Mouse (Mus musculus): ENCODE results near the gene Tdrd7. TPM values are rescaled to one million over a fixed set of nuclear protein-coding genes. Genes with fewer than 3 reads are reported as not detected.
A peak's percentile ranks its signal among the peaks of the same experiment; 100 is the strongest.

The Tdrd7 gene
- polyA plus RNA-seq, 1 experiment: 29.5 TPM

DNA sequence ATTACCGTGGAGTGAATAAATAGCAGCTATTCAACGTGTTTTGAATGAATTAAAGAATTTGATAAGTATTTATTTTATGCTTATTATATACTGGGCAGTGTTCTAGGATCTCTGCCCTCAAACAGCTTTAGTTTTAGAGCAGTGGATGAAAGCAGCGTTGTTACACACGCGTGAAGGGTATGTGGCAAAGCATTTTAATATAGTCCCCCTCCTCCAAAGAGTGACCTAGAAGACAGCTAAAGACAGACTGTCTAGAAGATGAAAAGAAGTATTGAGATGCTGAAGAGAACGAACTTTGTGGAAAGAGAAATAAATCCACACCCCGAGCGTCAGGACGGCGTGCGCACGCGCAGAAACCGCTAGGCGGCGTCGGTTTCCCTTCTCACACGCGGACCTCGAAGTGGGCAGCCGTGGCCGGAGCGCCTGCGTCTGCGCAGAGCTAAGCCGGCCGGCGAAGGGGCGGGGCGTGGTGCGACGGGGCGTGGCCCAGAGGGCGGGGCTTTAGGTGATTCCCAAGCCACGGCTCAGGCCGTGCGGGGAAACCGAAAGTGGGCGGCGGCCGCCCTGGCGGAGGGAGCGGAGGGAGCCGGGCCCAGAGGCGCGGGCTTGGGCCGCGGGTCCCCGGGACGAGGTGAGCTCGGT is 6.8 kb downstream of the Tdrd7 start:
- peak overlapping the region; percentile 95 for H3K4me3 ChIP-seq (ENCODE audit: insufficient read depth, low read length)
- 0 out of 2 replicates have a peak overlapping the region, but pooled peaks have one; percentile 33 for H3K27ac ChIP-seq (ENCODE audit: insufficient read depth, low read length)
- peak; percentile 62 for TF ChIP-seq CTCF (IDR thresholded peaks at IDR 0.05; ENCODE audit: extremely low read depth, insufficient read depth, low read length)
- TF ChIP-seq POLR2A (IDR thresholded peaks at IDR 0.05; ENCODE audit: extremely low read depth, insufficient read depth, low read length): 0 out of 2 replicates have a peak, but pooled peaks have one; percentile 39
- peaks cover 2% of the 10 kb centered on the region; the same call in 1 of the 2 replicates for H3K4me1 ChIP-seq (ENCODE audit: control insufficient read depth, insufficient read depth, low read length)

DNA sequence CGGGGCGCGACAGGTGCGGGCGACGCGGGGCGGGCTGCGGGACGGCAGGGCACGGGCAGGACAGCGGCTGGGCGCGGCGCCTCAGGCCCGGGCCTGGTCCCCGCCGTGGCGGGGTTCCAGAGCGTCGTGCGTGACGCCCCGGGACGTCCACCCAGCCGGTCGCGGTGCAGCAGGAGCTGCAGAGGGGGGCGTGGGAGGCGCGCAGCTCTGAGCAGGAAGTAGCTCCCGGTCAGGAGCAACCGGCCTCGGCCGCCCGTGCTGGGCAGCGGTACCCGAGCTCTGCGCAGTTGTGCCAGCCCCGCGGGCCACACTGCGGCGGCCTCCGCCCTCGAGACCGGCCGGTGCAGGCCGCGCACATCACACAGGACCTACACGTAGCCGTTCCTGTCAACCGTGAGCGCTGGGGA is 7.3 kb downstream of the Tdrd7 start:
- H3K4me3 ChIP-seq (ENCODE audit: insufficient read depth, low read length): peak overlapping the region; percentile 95
- H3K4me1 ChIP-seq (ENCODE audit: control insufficient read depth, insufficient read depth, low read length): peaks cover 2% of the 10 kb centered on the region; the same call in 1 of the 2 replicates
- TF ChIP-seq CTCF (IDR thresholded peaks at IDR 0.05; ENCODE audit: extremely low read depth, insufficient read depth, low read length) (no peak), POLR2A (IDR thresholded peaks at IDR 0.05; ENCODE audit: extremely low read depth, insufficient read depth, low read length) (no peak)
- 0 out of 2 replicates have a peak overlapping the region, but pooled peaks have one; percentile 33 for H3K27ac ChIP-seq (ENCODE audit: insufficient read depth, low read length)

DNA sequence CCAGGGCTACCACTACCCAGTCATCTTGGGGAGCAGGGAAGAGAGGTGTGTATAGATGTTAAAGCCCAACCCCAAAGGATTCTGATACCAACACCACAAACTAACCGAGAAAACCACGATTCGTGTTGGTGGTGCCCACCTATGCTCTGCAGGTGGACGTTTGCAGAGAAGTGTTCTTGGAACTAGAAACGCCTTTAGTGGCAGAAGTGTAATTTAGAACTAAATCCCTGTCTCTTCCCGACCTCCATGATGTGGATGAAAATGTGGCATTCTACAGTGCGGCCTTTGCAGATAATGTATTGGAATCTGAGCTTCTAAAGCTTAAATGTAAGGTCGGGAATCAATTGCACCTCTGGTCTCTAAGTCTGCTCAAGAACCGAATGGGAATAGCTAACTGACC is 7.8 kb downstream of the Tdrd7 start:
- H3K4me3 ChIP-seq (ENCODE audit: insufficient read depth, low read length): peak overlapping the region; percentile 95
- no peak overlapping the region for H3K27ac ChIP-seq (ENCODE audit: insufficient read depth, low read length)
- TF ChIP-seq POLR2A (IDR thresholded peaks at IDR 0.05; ENCODE audit: extremely low read depth, insufficient read depth, low read length) (no peak), CTCF (IDR thresholded peaks at IDR 0.05; ENCODE audit: extremely low read depth, insufficient read depth, low read length) (no peak)
- H3K4me1 ChIP-seq (ENCODE audit: control insufficient read depth, insufficient read depth, low read length): peaks cover 2% of the 10 kb centered on the region; the same call in 1 of the 2 replicates

DNA sequence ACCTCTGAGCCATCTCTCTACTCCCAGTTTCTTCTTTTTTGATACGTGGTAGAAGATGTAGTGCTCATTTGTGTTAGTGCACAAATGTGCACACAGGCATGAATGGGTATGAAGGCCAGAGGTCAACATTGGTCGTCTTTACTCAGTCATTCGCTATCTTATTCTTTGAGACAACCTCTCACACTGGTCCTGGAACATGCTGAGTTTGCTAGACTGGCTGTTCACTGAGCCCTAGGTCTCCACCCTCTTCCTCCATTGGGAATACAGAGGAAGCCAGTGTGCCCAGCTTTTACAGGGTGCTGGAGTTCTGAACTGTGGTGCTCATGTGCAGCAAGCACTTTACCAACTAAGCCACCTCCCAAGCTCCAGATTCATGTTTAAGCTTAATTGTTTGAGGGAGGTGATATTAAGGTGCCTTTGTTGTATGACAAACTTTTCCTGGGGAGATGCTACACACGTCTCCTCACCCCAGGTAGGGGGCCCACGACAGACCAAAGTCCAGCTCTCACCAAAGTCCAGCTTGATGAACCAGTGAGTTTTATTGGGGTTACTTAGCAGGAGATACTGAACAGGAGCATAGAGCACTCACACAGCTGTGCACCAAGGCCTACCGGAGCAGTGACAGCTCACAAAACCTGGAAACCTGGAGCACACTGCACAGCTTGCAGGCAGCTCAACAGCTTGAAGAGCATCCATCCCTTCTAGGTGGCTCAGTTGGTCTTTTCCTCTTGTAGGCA is 12.0 kb downstream of the Tdrd7 start:
- H3K4me1 ChIP-seq (ENCODE audit: control insufficient read depth, insufficient read depth, low read length): peaks cover 2% of the 10 kb centered on the region; the same call in 1 of the 2 replicates
- no peak overlapping the region for H3K4me3 ChIP-seq (ENCODE audit: insufficient read depth, low read length)
- H3K27ac ChIP-seq (ENCODE audit: insufficient read depth, low read length): no peak overlapping the region
- TF ChIP-seq CTCF (IDR thresholded peaks at IDR 0.05; ENCODE audit: extremely low read depth, insufficient read depth, low read length) (no peak), POLR2A (IDR thresholded peaks at IDR 0.05; ENCODE audit: extremely low read depth, insufficient read depth, low read length) (no peak)

DNA sequence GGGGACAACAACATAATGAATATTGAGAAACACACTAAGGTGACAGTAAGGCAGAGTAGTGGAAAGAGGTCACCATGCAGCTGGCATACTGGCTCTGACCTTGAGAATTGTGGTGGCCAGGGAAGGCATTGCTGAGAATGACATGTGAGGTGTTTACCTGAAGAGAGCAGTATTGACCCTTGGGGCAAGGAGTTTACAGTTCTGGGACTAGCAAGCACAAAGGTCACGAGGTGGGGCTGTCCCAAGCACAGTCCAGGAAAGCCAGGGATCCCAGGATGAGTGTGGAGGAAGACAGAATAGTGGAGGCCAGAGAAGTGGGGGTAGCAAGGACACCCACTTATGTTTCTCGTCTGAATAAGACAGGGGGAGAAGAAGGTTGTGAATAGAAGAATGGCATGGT is 14.8 kb downstream of the Tdrd7 start:
- no peak for TF ChIP-seq POLR2A (IDR thresholded peaks at IDR 0.05; ENCODE audit: extremely low read depth, insufficient read depth, low read length)
- TF ChIP-seq CTCF (IDR thresholded peaks at IDR 0.05; ENCODE audit: extremely low read depth, insufficient read depth, low read length): no peak
- 0 out of 2 replicates have a peak, but pooled peaks cover 1% of the 10 kb centered on the region for H3K4me1 ChIP-seq (ENCODE audit: control insufficient read depth, insufficient read depth, low read length)
- H3K4me3 ChIP-seq (ENCODE audit: insufficient read depth, low read length): no peak overlapping the region
- no peak overlapping the region for H3K27ac ChIP-seq (ENCODE audit: insufficient read depth, low read length)

DNA sequence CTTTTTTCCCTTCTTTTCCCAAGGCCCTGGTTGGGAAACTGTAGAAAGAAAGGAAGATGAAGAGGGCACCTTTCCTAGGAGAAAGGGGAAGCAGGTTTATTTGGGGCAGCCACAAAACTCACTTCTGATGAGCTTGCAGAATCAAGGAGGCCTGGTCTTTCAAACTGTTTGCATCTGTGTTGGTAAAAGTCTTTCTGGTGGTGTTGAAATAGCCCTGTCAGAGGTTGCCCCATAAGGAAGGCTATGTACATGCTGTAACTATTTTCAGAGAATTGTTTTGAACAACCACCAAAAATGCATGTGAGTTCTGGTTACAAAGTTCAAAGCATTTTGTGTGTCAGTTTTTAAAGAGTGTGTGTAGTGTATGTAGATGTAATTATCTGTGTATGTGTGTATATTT is 15.9 kb downstream of the Tdrd7 start:
- 0 out of 2 replicates have a peak, but pooled peaks cover 1% of the 10 kb centered on the region for H3K4me1 ChIP-seq (ENCODE audit: control insufficient read depth, insufficient read depth, low read length)
- H3K4me3 ChIP-seq (ENCODE audit: insufficient read depth, low read length): no peak overlapping the region
- TF ChIP-seq POLR2A (IDR thresholded peaks at IDR 0.05; ENCODE audit: extremely low read depth, insufficient read depth, low read length): no peak
- H3K27ac ChIP-seq (ENCODE audit: insufficient read depth, low read length): no peak overlapping the region

DNA sequence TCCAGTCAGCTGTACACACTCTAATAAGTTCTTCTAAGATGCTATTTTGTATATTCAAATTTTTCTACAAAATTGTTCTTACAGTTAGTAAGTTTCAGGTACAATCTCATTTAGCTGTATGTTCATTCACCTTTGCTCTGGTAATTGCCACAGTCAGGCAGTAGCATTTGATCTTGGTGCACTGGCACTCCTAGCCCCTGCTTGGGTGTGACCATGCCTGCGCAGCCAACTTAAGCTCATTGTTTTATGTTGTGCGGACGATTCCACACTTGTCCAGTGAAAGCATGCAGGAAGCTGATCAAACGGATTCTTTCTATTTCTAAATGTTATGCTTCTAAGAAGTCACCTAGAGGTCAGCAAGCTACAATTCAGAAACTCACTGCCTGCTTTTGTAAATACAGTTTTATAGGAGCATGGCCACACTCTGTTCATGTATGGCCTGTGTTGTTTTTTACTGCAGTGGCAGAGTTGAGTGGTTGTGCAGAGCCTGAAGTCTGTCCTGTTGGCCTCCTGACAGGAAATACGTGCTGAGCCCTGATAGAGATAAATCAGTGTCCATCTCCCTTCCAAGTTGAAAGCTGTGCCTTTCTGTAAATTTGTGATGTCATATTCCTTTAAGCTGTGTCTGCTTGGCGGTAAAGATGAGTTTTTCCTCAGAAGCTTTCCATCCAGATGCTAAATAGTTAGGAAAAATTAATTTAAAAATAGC is 25.4 kb downstream of the Tdrd7 start:
- H3K4me3 ChIP-seq (ENCODE audit: insufficient read depth, low read length): no peak overlapping the region
- no peaks in the 10 kb centered on the region; the same call in 1 of the 2 replicates for H3K4me1 ChIP-seq (ENCODE audit: control insufficient read depth, insufficient read depth, low read length)
- H3K27ac ChIP-seq (ENCODE audit: insufficient read depth, low read length): no peak overlapping the region
- TF ChIP-seq POLR2A (IDR thresholded peaks at IDR 0.05; ENCODE audit: extremely low read depth, insufficient read depth, low read length) (no peak), CTCF (IDR thresholded peaks at IDR 0.05; ENCODE audit: extremely low read depth, insufficient read depth, low read length) (no peak)

DNA sequence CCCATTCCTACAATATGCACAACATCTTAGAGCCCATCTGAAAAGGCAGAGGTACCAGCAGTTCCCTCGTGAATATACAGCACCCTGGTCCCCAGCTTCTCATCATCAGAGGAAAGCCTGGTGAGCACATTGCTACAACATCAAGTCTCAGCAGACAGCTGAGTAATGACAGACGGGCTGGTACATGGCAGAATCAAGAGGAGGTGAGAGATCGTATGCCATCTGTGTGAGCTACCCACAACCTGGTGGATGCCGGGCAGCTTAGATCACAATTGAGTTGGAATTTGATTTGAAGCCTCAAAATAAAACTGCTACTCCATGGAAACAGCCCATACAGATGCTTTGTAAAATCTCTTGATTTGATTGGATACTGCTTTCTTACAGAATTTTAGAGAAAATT is 33.4 kb downstream of the Tdrd7 start:
- no peak overlapping the region for H3K27ac ChIP-seq (ENCODE audit: insufficient read depth, low read length)
- TF ChIP-seq CTCF (IDR thresholded peaks at IDR 0.05; ENCODE audit: extremely low read depth, insufficient read depth, low read length) (no peak), POLR2A (IDR thresholded peaks at IDR 0.05; ENCODE audit: extremely low read depth, insufficient read depth, low read length) (no peak)

DNA sequence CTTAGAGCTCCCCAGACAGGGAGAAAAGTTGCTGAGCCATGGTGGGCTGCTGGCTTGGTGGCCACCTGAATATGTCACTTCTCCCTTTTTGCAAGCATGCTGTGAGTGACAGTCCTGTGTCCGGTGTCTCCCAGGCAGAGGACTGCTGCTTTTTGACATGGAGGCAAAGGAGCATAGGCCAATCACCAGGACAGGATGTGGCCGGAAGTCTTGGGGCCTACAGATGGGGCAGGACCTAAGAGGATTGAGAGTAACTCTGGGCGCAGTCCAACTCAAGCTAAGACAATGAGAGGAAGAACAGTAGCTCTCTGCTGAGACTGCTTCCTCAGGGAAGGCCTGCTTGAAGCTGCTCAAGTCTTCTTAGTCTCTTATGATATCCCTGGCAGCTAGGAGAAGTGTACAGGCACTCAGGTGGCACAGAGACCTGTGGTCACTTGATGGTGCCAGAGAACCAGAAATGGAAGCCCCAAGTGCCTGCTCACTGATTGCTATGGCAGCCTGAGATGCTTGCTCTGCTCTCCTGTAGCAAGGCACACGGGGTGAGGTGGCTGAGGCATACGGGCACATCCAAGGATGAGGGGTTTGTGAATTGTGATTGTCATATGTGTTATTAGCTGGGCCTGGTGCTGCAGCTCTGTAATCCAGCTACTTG is 43.1 kb downstream of the Tdrd7 start:
- Histone ChIP-seq H3K27ac (ENCODE audit: insufficient read depth, low read length) (no peak overlapping the region), H3K4me1 (ENCODE audit: control insufficient read depth, insufficient read depth, low read length) (no peaks in the 10 kb centered on the region), H3K4me3 (ENCODE audit: insufficient read depth, low read length) (no peak overlapping the region)
- no peak for TF ChIP-seq POLR2A (IDR thresholded peaks at IDR 0.05; ENCODE audit: extremely low read depth, insufficient read depth, low read length)
- no peak for TF ChIP-seq CTCF (IDR thresholded peaks at IDR 0.05; ENCODE audit: extremely low read depth, insufficient read depth, low read length)

More for the DNA sequence above, 33.4 kb downstream of the Tdrd7 start:
- Histone ChIP-seq H3K4me3 (ENCODE audit: insufficient read depth, low read length) (no peak overlapping the region), H3K4me1 (ENCODE audit: control insufficient read depth, insufficient read depth, low read length) (no peaks in the 10 kb centered on the region)

Data from cortical plate, adult 2 months (tissue).